Mouse (Mus musculus) adrenal gland, postnatal 25 days (tissue): ENCODE measurements around the gene Arhgap10. TPM values are rescaled to one million over a fixed set of nuclear protein-coding genes. Genes with fewer than 3 reads are reported as not detected.

ENCODE experiments used
- DNase-seq: peaks from one replicate; pipeline ENCODE4 v3.0.0; 2021; ENCODE audit warnings: mixed read lengths
- total RNA-seq: library from RNA; stranded (reverse); gene quantifications from 2 replicates; pipeline ENCODE4 v1.2.3, GENCODE M21; 2021

Gene Arhgap10
- total RNA-seq, 1 experiment from 2014 or later, result 34.3 TPM

GRCm38 (mm10) chr8:77209297-77209696 is 308.5 kb downstream of the Arhgap10 start:
- no peak for DNase-seq

Other genes starting within 250 kb of the Arhgap10 start
- 20.2 and 21.3 TPM in 2 replicates for gene Prmt9, start 31.4 kb upstream of the Arhgap10 start, total RNA-seq
- gene Tmem184c, start 92.7 kb upstream of the Arhgap10 start, total RNA-seq, result 36.4 and 42.2 TPM in 2 replicates
- gene Ednra, start 206.5 kb upstream of the Arhgap10 start, total RNA-seq, result 21.0 and 24.3 TPM in 2 replicates